Mouse (Mus musculus): ENCODE data around the gene Vmn1r188. TPM values are rescaled to one million over a fixed set of nuclear protein-coding genes. Genes with fewer than 3 reads are reported as not detected.
"Not testable (repeated sequence)": the region's sequence is repeated elsewhere in the genome, so short reads cannot be mapped to it uniquely, and the experiment has no call there.

Gene Vmn1r188
- polyA plus RNA-seq, 1 experiment from 2014 or later: not detected

DNA sequence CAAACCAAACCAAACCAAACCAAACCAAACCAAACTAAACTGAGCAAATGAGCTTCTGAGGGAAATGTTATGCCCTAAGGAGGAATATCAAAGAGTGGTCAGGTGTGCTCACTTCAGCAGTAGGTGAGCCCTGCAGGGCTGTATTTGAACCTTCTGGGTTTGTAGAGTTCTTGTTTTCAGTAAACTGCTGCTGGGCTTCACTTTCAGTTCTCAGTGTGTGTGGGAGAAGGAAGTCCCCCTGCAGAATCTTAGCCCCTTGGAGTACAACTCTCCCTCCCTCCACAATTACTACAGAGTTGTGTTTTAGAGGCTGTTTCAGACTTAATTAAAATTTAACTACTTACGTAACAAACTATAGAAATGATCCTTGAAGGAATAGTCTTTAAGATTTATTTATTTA lies 30.5 kb upstream of the Vmn1r188 start:
- ATAC-seq (ENCODE audit: insufficient number of reproducible peaks, insufficient read depth, low FRiP score, low TSS enrichment, low read depth): no peak
- H3K36me3 ChIP-seq: no peaks in the 10 kb centered on the region
- no peak overlapping the region for H3K4me3 ChIP-seq
- H3K27me3 ChIP-seq: no peaks in the 10 kb centered on the region
- no peaks in the 10 kb centered on the region for H3K9me3 ChIP-seq
- no peak overlapping the region for H3K4me2 ChIP-seq
- no peak overlapping the region for H3K9ac ChIP-seq
- H3K27ac ChIP-seq: no peak overlapping the region
- WGBS: 94% methylated on average over 1 of the region's 1 CpGs
- H3K4me1 ChIP-seq: 0 out of 2 replicates have a peak, but pooled peaks cover 2% of the 10 kb centered on the region

DNA sequence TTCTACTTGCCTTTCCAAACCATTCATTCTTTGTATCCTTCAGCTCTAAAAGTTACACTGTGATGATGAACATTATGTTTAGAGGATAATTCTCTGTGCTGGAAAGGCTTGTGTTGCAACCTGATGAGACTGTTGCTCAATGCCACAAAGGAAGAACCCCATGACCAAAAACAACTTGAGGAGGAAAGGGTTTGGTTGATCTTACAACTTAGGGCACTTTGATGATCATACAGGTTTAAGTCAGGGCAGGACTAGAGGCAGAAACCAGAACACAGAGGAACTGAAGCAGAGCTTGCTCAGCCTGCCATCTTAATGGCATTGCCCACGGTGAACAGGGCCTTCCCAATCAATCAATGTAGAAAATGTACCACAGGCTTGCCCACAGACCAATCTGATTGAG lies 22.8 kb upstream of the Vmn1r188 start:
- no peak for ATAC-seq (ENCODE audit: insufficient number of reproducible peaks, insufficient read depth, low FRiP score, low TSS enrichment, low read depth)
- H3K36me3 ChIP-seq: no peaks in the 10 kb centered on the region
- H3K4me3 ChIP-seq: no peak overlapping the region
- no peak overlapping the region for H3K27ac ChIP-seq
- no peaks in the 10 kb centered on the region for H3K4me1 ChIP-seq
- H3K9ac ChIP-seq: no peak overlapping the region
- no peak overlapping the region for H3K4me2 ChIP-seq
- no peaks in the 10 kb centered on the region for H3K27me3 ChIP-seq
- 74% methylated on average over 1 of the region's 1 CpGs for WGBS
- H3K9me3 ChIP-seq: peaks cover 1% of the 10 kb centered on the region; the same call in 1 of the 2 replicates

DNA sequence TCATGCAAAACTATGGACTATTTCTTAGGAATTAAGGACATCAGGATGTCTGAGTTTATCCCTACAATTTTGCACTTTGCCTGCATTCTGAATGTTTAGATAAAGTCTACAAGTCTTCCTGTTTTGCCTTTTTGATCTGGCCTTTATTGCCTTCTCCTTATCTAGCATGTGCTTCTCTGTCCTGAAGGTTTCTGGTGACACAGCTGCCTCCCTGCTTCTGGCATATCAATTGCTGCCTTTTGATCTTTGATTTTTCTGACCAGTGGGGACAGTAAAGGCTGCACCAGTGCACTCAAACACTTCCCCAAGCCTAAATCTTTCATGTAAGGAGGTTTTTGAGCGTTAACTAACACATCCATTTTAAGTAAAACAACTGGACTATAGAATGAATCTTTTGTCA lies 20.8 kb upstream of the Vmn1r188 start:
- H3K4me3 ChIP-seq: no peak overlapping the region
- no peaks in the 10 kb centered on the region for H3K4me1 ChIP-seq
- no peak overlapping the region for H3K9ac ChIP-seq
- H3K9me3 ChIP-seq: peaks cover 3% of the 10 kb centered on the region; the same call in 1 of the 2 replicates
- H3K27me3 ChIP-seq: no peaks in the 10 kb centered on the region
- 53% methylated on average over 1 of the region's 1 CpGs for WGBS
- H3K4me2 ChIP-seq: no peak overlapping the region
- H3K27ac ChIP-seq: no peak overlapping the region
- no peak for ATAC-seq (ENCODE audit: insufficient number of reproducible peaks, insufficient read depth, low FRiP score, low TSS enrichment, low read depth)
- H3K36me3 ChIP-seq: no peaks in the 10 kb centered on the region

DNA sequence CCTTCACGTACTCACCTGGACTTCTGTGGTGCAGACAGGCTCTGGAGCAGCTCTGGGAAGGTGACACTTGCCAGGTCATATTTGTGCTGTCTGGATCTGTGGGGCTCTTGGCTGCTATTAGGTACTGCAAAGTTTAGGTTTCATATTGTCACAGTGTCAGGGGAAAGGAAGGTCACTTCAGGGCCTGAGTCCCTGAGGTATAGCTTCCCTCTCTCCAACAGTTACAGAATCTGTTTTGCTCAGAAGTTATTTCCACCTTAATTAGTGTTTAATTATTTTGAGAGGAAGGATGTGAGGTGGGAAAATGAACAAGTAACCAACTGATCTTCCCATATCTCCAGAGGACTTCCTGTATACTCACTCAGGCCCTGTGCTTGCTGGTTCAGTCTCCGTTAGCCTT lies 21.5 kb downstream of the Vmn1r188 start, which contains the start of gene Vmn1r189:
TSS of gene Vmn1r189 (minus strand) at position 101 of the 400 bp plus-strand sequence.
- 89% methylated on average over 2 of the region's 2 CpGs for WGBS
- H3K9ac ChIP-seq; H3K27me3 ChIP-seq; H3K4me2 ChIP-seq; ATAC-seq (ENCODE audit: insufficient number of reproducible peaks, insufficient read depth, low FRiP score, low TSS enrichment, low read depth); H3K36me3 ChIP-seq; H3K4me1 ChIP-seq; H3K9me3 ChIP-seq; H3K27ac ChIP-seq; H3K4me3 ChIP-seq: not testable (repeated sequence)

DNA sequence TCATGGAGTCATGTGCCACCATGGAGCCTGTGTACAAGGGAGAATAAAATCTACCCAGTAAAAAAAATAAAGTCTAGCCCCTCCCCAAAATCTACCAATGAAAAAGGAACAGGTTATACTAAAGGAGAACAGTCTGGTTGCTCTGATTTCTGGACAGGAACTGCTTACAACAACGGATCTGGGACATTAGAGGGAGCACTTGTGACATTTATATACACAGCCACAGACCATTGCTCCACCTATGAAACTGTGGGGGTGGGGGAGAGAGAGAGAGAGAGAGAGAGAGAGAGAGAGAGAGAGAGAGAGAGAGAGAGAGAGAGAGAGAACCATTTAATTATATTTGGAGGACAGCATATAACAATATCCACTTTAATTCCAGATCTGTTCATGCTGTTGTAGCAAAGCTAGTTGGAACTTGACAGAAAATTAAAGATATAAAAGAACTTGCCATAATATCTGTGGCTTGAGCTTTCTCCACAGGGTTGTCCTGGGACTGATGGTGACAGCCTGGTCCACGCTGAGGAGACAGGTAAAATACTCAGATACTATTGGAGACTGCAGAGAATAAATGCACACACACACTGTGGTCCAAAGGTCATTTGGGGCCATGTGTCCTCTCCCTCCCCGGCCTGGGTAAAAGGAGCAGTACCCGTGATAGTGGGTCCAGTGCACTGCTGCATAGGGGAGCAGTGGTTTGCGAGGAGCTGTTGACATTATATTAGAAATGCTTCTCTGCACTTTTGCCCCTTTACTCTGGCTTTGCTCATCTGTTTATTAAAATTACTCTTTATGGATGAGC lies 52.5 kb downstream of the Vmn1r188 start:
- H3K4me1 ChIP-seq; H3K9me3 ChIP-seq; H3K4me2 ChIP-seq; ATAC-seq (ENCODE audit: insufficient number of reproducible peaks, insufficient read depth, low FRiP score, low TSS enrichment, low read depth); H3K36me3 ChIP-seq; H3K9ac ChIP-seq; H3K27me3 ChIP-seq; H3K4me3 ChIP-seq; H3K27ac ChIP-seq: not testable (repeated sequence)
- WGBS: 72% methylated on average over 5 of the region's 5 CpGs

Small RNAs within 50 kb of the gene (microRNA-seq; reads per million reads assigned to microRNA genes)
- gene Gm26300: not detected
- not detected for gene Gm44390
- not detected for gene Gm44486

Other genes with a start within 250 kb of the Vmn1r188 start
- gene Zfp184, start 139.3 kb upstream of the Vmn1r188 start, polyA plus RNA-seq (2015; fragmentation: Nextera tagmentation; extraction: Ambion mirVana): 16.8 and 18.0 TPM in 2 replicates
- 0.31 TPM in 1 of 2 replicates, not detected in the other for gene Pom121l2, start 103.2 kb upstream of the Vmn1r188 start, polyA plus RNA-seq (2015; fragmentation: Nextera tagmentation; extraction: Ambion mirVana)
- gene Prss16, start 74.7 kb upstream of the Vmn1r188 start, polyA plus RNA-seq (2015; fragmentation: Nextera tagmentation; extraction: Ambion mirVana): 0.59 and 1.2 TPM in 2 replicates
- 5.2 and 5.4 TPM in 2 replicates for gene Hist1h2ah, start 48.9 kb upstream of the Vmn1r188 start, polyA plus RNA-seq (2015; fragmentation: Nextera tagmentation; extraction: Ambion mirVana)
- 9.5 and 15.3 TPM in 2 replicates for gene Hist1h2bk, start 48.6 kb upstream of the Vmn1r188 start, polyA plus RNA-seq (2015; fragmentation: Nextera tagmentation; extraction: Ambion mirVana)
- 26.0 and 31.3 TPM in 2 replicates for gene Hist1h4i, start 43.1 kb upstream of the Vmn1r188 start, polyA plus RNA-seq (2015; fragmentation: Nextera tagmentation; extraction: Ambion mirVana)
- 78.1 and 82.3 TPM in 2 replicates for gene Hist1h2ag, start 41.5 kb upstream of the Vmn1r188 start, polyA plus RNA-seq (2015; fragmentation: Nextera tagmentation; extraction: Ambion mirVana)
- gene Hist1h2bj, start 41.2 kb upstream of the Vmn1r188 start, polyA plus RNA-seq (2015; fragmentation: Nextera tagmentation; extraction: Ambion mirVana): 12.2 and 14.3 TPM in 2 replicates
- gene Vmn1r189, start 21.4 kb downstream of the Vmn1r188 start, polyA plus RNA-seq (2015; fragmentation: Nextera tagmentation; extraction: Ambion mirVana): not detected in 2 replicates
- not detected in 2 replicates for gene Vmn1r191, start 99.5 kb downstream of the Vmn1r188 start, polyA plus RNA-seq (2015; fragmentation: Nextera tagmentation; extraction: Ambion mirVana)
- not detected in 2 replicates for gene Vmn1r192, start 106.7 kb downstream of the Vmn1r188 start, polyA plus RNA-seq (2015; fragmentation: Nextera tagmentation; extraction: Ambion mirVana)
- gene Vmn1r193, start 138.7 kb downstream of the Vmn1r188 start, polyA plus RNA-seq (2015; fragmentation: Nextera tagmentation; extraction: Ambion mirVana): not detected in 2 replicates
- not detected in 2 replicates for gene Vmn1r194, start 159.8 kb downstream of the Vmn1r188 start, polyA plus RNA-seq (2015; fragmentation: Nextera tagmentation; extraction: Ambion mirVana)
- gene Vmn1r195, start 186.1 kb downstream of the Vmn1r188 start, polyA plus RNA-seq (2015; fragmentation: Nextera tagmentation; extraction: Ambion mirVana): not detected in 2 replicates
- not detected in 2 replicates for gene Vmn1r196, start 205.5 kb downstream of the Vmn1r188 start, polyA plus RNA-seq (2015; fragmentation: Nextera tagmentation; extraction: Ambion mirVana)
- gene Vmn1r197, start 240.1 kb downstream of the Vmn1r188 start, polyA plus RNA-seq (2015; fragmentation: Nextera tagmentation; extraction: Ambion mirVana): not detected in 2 replicates

Data from embryonic facial prominence, embryonic 13.5 days (tissue).